Mouse (Mus musculus) CH12F3 (cell line): Measurements from ENCODE around the gene Irak3.

Experiments
- in situ Hi-C: fragments of 300-500 bp; cut with MboI; formaldehyde crosslinking; loops from 2 replicates; pipeline ENCODE4 v1.14.3; 2020; ENCODE audit warnings: low sequenced_read_pairs

The Irak3 gene

DNA sequence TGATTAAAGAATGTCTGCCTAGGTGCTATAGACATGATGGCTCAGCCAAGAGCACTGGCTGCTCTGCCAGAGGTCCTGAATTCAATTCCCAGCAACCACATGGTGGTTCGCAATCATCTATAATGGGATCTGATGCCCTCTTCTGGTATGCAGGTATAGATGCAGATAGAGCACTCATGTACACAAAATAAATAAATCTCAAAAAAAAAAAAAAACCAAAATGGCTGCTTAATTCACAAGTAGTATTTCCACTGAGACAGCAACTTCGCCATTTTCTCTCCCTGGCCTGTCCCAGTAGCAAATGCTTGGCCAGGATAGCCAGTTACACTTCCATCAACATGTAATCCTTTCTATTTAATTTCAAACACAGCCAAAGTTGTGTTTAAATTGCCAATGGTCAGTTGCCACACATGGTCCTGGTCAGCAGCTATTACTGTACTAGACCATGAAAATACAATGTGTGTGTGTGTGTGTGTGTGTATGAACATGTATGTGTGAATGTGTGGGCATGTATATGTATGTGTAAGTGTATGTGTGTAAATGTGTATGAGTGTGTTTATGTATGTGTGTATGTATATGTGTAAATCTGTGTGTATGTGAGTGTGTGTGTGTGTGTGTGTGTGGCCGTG lies 90.1 kb downstream of the Irak3 start:
- in situ Hi-C loops, result loop anchor here (25.0 kb wide), 2 partner anchors 300 to 875 kb away; partner anchors contain the start of gene Cand1

DNA sequence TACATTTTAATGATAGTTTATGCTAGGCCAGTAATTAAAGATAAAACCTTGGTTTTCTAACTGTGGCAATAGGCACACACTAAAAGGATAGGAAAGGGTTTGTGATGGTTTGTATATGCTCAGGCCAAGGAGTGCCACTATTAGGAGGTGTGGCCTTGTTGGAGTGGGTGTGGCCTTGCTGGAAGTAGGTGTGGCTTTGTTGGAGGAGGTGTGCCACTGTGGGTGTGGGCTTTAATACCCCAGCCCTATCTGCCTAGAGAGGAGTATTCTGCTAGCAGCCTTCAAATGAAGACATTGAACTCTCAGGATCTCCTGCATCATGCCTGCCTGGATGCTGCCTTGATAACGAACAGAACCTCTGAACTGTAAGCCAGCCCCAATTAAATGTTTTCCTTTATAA lies 101.1 kb downstream of the Irak3 start:
- in situ Hi-C loops, result loop anchor here (25.0 kb wide), 2 partner anchors 289 to 864 kb away; partner anchors contain the start of gene Cand1

DNA sequence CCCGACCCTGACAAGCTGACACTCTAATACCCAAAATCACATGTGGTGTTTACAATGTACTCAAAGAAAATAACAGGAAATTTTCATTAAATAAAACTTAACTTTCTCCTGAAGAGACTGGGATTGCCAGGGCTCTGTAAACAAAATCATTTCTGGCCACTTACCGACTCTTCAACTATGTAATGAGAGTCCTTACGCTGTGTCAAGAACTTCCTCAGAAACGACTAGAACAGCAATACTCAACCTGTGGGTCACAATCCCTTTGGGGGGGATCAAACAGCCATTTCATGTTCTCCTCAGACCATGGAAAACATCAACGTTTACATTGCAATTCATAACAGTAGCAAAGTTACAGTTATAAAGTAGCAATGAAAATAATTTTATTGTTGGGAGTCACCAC lies 104.4 kb downstream of the Irak3 start:
- in situ Hi-C loops, result no loop called here

DNA sequence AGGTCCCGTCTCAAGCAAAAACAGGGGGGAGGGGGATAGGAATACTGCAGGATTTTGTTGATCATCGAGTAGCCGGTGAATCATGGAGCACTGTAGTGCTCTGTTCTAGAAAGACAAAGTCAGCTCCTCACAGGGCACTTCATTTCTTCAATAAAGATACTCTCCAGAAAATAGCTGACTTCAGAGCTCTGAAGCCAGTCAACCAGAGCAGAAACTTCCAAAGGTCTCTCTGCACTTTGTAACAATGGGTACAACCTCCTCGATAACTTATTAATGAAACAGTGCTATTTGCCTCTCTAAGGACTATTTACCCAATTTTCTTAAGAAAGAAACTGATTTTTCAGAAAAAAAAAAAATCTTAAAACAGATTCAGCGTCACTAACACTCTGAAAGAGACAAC lies 106.2 kb downstream of the Irak3 start:
- in situ Hi-C loops, result no loop called here

DNA sequence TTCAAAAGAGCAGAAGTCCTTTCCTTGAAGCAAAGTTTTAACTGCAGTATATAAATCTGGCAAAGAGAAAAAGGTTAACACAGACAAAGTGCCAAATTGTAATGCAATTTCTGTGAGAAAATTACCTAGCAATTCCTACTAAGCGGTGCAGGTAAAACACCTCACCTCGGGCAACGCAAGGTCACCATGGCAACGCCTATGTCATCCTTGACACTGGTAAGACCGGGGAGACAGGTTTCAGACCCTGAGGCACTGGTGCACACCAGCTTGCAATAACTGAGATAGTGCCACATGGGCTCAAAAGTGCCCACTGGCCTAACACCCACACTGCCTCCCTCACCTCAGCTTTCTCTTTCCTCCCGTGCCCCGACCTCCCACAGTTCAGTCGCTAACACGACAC lies 106.8 kb downstream of the Irak3 start:
- in situ Hi-C loops, result no loop called here

DNA sequence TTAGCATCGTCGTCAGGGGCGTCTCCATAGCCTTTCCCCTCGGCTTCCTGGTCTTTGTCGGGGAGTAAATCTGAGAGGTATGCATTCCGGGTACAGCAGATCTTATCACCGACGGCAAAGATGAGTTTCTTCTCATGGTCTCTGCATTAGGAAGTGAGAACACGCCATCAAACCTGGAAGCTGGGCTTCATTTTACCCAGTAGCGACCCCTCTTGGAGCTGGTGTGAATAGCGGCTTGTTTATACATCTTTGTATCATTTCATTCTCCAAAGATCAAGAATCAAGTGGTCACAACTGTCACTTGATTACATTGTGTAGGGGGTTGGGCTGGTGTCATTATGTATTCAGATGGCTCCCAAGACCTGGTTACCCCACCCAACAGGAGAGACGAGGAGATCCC lies 109.4 kb downstream of the Irak3 start:
- in situ Hi-C loops, result no loop called here
